Mouse (Mus musculus) CD4-positive, CD25-positive, alpha-beta regulatory T cell, adult 4 months (primary cell): ENCODE data around the gene Trip6. TPM values are rescaled to one million over a fixed set of nuclear protein-coding genes. Genes with fewer than 3 reads are reported as not detected.

Experiments used
- ATAC-seq: one replicate; pipeline ENCODE4 v1.8.0; 2017
- polyA plus RNA-seq, 2 experiments: library from polyadenylated mRNA; unstranded; fragments of 100-300 nt; shearing (Covaris generic); gene quantifications; one replicate each; pipeline ENCODE4 v1.2.1; 2017

Gene Trip6
- 1 to 10 TPM; 1.0 to 1.7 TPM for polyA plus RNA-seq

DNA sequence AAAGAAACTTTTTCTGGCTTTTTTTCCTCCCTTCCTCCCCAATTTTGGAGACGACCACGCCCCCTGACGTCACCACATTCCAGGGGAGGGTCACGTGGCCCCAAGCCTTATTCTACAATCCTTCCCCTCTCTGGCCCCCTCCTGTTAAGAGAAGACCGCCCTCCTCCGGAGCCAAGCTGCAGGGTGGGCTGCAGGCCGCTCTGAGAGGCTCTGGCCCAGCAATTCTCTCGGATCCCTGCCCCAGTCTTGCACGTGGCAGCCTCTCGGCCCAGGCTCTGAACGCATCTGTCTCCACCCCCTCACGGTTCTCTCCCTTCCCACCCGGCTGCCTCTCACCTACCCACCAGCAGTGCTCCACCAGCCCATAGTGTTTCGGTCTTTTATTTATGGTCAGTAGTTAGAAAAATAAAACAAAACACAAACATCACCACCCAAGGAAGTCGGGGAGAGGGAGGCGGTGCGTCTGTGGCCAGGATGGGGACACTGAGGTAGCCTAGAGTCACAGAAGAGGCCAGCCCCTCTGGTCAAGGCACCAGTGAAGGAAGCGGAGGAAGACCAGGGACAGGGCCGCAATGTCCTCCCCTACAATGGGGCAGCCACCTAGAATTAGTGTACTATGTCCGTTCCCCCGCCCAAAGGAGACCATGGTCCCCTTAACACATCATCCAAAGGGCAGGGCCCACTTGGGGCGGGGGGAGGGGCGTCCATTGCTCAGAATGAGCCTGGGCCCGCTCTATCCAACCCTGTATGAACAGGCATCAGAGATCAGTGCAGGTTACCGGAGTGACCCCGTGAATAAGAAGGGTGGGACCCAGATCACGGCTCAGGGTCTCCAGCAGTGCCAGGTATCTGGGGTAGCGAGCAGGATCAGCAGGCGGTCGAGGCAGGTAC, at the start of gene Trip6:
Trip6 (minus strand) TSS at position 212 of the 891 bp plus-strand sequence.
- ATAC-seq: no peak

GRCm38 (mm10) chr5:137358382-137358781, 44.2 kb upstream of the Trip6 start:
- ATAC-seq: no peak

DNA sequence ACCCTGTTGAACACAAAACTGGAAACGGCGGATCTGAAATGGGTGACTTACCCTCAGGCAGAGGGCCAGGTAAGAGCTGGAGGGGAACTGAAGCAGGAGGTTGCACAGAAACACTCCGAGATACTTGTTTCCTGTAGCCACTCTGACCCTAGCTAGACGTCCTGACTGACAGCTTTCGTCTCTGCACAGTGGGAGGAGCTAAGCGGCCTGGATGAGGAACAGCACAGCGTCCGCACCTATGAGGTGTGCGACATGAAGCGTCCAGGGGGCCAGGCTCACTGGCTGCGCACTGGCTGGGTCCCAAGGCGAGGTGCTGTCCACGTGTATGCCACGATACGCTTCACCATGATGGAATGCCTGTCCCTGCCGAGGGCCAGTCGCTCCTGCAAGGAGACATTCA, 39.9 kb upstream of the Trip6 start:
- ATAC-seq: no peak

GRCm38 (mm10) chr5:137352011-137352975, 38.1 kb upstream of the Trip6 start:
- ATAC-seq: no peak

- ATAC-seq: no peak
Measured at GRCm38 (mm10) chr5:137351394-137351793, 37.2 kb upstream of the Trip6 start.

DNA sequence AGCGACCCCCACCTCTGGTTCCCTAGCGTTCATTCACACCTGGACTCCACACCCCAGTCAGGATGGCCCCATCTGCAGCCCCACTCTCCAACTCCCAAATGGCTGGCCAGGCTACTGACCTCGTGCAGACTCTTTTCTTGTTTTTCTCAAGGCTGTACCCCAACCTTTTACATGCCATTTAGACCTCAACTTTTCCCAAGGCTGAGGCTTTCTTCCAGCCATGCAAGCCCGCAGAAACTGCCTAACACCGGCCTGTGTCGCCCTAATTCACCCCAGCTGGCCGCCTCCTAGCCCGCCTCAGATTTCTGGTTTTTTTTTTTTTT, 36.8 kb upstream of the Trip6 start:
- no peak for ATAC-seq

DNA sequence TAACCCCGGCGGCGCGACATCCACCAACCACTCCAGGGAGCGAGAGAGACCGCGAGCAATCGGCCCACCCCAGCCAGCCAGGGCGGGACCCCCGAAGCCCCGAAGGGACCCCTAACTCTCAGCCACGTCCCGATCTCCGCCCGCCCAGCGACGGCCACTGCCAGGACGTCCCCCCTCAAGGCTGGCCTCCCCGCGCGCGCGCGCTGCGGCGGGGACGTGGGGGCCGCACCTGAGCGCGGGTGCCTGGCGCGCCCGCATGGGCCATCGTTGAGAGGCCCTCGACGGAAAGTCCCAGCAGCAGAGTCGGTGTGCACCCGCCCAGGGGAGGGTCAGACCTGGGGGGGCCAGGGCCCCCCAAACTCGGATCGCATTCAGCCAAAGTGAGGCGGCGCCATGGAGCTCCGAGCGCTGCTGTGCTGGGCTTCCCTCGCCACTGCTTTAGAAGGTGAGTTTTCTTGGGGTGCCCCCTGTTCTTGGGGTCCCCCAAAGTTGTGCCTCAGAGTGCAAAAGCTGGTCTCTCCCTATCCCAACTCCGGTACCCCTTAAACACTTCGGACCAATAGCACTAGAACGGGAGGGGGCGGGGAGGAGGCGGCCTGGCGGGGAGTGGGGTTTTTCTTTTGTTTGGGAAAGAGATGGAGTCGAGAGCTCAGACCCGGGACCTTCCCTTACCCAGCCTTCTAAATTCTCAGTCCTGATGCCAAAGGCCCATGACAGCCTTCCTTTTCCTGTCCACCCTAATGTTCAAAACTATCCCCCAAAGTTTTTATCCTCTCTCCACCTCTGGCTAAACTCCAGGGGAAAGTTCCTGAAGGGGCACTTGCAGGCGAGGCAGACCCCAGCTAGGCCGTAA, 36.2 kb upstream of the Trip6 start:
- ATAC-seq: no peak

DNA sequence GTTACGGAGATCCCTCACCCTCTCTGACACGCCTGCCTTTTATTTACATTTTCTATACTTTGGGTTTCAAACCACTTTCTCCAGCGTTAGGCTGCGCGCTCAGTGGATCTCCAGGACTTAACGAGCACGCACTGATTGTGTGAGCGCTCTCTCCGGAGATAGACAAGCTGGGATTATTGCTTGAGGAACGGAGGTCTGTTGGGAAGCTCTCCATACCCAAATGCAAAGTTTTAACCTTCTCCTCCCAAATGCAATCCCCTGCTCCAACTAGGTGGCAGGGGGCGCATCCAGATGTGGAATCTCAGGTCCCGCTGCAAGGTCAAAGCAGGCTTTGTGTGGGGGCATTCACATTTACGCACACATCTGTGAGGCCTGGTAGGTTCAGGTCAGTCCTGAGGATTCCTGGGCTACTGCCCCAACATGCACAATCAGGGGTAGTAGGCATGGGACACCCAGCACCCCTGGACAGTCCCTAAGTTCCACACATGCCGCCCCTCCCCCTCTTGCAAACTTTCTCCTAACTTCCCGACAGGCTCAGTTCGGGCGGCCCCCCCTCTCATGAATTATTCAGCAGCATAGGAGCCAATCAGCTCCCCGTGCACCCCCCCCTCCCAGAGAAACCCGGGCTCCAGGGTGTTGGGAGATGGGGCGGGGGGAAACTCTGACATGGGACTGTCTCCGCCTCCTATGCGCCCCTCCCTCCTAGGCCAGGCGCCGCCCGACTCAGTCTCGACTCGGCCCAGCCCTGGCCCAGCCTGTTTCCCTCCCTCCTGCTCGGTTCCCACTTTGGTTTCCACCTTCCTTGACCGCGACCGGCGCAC, 35.4 kb upstream of the Trip6 start, which contains the start of gene Ephb4:
Ephb4 (plus strand) TSS at position 726 of the 821 bp plus-strand sequence.
- no peak for ATAC-seq

DNA sequence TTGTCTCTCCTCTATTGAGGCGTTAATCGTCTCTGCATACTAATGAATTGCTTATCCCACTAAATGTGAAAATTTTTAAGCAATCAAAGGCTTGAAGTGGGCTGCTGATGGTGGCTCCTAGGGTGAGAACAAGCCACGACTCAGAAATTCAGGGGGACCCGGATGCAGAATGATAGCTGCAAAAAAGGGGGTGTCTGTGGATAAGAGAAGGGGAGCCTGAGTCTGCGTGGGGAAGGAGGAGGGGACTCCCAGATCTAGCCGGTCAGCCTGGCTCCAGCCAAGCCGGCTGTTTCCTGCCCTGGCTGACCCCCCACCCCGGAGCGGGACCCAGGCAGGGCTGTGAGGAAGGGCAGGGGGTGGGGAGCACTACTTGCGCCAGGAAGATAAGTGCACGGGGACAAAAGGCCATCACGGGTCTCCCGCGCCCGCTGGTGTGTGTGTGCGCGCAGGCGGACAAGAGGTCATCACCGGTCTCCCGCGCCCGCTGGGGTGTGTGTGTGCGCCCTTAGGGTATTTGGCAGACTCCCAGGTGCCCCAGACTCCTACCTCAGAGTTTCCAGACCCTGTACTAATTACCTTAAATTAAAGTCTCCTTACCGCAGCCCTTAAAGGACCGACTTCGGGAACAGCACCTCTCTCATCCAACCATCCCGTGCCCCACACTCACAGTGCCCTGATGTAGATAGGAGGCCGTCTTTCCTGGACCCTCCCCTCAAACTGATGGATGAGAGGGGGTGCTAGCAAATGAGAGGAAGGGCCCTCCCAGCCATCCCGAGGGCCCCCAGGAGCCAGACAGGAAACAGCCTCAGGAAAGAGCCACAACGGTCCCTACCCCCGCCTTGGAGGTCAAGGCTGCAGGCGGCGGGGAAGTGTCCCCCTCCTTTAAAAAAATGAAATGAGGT, 34.5 kb upstream of the Trip6 start:
- no peak for ATAC-seq

DNA sequence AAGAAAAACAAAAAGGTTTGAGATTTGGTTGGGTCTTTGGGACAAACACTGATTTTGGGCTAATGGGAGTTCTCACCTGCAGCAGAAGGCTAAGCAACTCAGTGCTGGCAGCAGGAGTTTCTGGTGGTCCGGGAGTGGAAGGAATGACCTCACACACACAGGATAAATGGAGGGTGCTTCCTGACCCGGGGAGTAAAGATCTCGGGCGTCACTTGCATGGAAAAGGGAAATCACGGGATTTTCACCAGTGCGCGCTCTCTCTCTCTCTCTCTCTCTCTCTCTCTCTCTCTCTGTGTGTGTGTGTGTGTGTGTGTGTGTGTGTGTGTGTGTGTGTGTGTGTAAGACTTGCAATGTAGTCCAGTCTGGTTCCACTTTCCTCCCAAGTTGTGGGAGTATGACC, 33.7 kb upstream of the Trip6 start:
- no peak for ATAC-seq

DNA sequence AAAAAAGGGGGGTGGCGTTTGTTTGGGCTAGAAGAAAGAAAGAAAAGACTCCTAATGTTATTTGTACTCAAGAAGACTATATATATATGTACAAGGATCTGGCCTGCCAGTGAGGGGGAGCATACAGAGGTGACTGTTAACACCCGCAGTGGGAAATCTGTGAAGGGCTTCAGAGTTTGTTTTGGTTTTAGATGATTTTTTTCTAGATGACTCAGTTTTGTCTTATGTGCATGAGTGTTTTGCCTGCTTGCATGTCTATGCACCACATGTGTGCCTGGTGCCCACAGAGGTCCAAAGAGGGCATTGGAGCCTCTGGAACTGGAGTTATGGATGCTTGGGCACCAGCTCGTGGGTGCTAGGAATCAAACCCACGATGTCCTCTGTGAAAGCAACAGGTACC, 32.8 kb upstream of the Trip6 start:
- no peak for ATAC-seq

DNA sequence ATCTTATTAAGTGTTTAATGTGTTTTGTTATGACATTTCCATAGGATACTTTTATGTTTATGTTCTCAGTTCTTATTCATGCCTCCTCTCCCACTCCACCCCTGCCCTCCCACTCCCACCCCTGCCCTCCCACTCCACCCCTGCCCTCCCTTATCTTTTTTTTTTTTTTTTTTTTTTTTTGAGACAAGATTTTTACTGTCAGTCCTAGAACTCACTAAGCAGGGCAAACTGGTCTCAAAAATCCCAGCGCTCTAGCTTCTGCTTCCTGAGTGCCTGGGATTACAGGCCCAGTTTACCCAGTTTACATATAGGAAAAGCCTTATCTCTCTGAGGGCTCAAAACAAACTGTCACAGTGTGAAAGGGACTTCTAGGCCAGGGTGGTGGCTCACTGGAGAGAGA, 32.2 kb upstream of the Trip6 start:
- ATAC-seq: no peak

GRCm38 (mm10) chr5:137345821-137346220, 31.6 kb upstream of the Trip6 start:
- no peak for ATAC-seq

- ATAC-seq: no peak
Measured at GRCm38 (mm10) chr5:137343869-137344268, 29.7 kb upstream of the Trip6 start.

DNA sequence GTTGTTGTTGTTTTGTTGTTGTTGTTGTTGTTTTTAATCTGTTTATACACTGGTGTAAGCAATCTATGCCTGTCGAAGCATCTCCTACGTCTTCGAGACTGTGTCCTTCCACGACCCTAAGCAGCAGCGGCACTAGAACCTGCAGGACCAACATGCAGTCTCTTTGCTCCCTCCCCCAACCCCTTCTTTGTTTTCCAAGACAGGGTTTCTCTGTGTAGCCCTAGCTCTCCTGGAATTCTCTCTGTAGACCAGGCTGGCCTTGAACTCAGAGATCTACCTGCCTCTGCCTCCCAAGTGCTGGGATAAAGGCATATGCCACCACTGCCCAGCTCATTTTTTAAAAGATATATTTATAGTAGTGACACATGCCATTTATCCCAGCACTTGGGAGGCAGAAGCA, 29.2 kb upstream of the Trip6 start:
- no peak for ATAC-seq

DNA sequence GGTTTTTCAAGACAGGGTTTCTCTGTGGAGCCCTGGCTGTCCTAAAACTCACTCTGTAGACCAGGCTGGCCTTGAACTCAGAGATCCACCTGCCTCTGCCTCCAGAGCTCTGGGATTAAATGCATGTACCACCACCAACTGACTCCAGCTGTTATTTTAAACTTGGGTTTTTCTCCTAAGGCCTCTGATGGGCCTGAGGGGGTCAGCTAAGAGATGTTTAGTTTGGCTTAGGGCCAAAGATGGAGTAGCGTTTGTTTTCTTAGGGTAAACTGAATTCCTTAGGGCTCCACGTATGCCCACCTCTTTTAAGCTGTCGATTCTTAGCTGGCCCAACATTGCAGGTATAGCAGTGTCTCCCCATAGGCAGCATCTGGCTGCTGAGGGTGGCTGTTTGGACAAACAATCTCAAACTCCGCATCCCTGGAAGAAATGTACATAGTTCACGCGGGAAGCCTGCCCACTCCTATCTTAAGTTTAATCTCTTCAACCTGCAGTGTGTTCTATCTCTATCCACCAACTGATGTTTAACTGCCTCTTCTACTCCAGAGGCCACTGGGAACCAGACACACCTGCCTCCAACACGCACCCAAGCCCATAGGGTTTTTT, 28.3 kb upstream of the Trip6 start:
- ATAC-seq: no peak

- ATAC-seq: no peak
Measured at GRCm38 (mm10) chr5:137340222-137340621, 26.0 kb upstream of the Trip6 start.

GRCm38 (mm10) chr5:137339290-137339979, 25.2 kb upstream of the Trip6 start:
- ATAC-seq: no peak

DNA sequence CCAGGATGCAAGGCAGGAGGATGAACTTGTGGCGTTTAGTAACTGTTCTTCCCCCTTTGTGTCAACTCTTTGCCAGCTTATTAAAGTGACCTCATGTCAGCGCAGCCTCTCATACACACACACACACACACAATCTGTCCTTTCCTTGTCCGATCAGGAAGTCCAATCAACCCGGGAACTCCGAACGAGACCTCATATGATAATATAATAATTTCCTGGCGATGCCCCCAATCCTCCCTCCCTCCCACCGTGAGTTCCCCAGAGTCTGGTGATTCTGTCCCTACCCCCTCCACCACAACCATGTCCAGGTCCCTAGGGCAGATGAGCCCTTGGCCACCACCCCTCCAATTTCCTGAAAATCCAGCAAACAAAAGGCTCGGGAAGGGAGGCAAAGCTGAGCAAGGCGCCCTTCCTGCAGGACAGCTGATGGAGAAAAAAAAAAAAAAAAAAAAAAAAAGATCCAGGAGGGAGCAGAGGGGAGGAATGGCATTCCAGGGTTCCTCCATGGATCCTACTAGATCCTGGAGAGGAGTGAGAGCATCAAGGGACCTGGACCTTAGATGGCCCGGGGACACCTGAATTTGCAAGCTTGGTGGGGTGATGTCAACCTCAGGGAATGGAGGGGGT, 24.6 kb upstream of the Trip6 start:
- no peak for ATAC-seq
